Mouse (Mus musculus): Measurements from ENCODE around the gene Gm44790. TPM values are rescaled to one million over a fixed set of nuclear protein-coding genes. Genes with fewer than 3 reads are reported as not detected.
"Not testable (repeated sequence)": the region's sequence is repeated elsewhere in the genome, so short reads cannot be mapped to it uniquely, and the experiment has no call there.

Gene Gm44790
- polyA plus RNA-seq (2012; ENCODE audit: insufficient read depth, low replicate concordance): not detected in 2 replicates

- H3K9me3 ChIP-seq: no peaks in the 10 kb centered on the region
- TF ChIP-seq FLI1 (IDR thresholded peaks at IDR 0.05; ENCODE audit: low read length) (no peak), GATA1 (IDR thresholded peaks at IDR 0.05; ENCODE audit: borderline replicate concordance, low read length) (no peak)
- H3K4me1 ChIP-seq: no peaks in the 10 kb centered on the region
- H3K36me3 ChIP-seq (replicated peaks; ENCODE audit: low read length): peaks cover 87% of the 10 kb centered on the region
- H3K27me3 ChIP-seq (replicated peaks): no peaks in the 10 kb centered on the region
- no peak within 1 kb of the TSS for H3K4me3 ChIP-seq (replicated peaks)
These were observed at the start of gene Gm44790 for GRCm38 (mm10) chr6:86426358-86426757. Gene Gm44790 (plus strand): TSS chr6:86426658.

GRCm38 (mm10) chr6:86378341-86378740 is 48.1 kb upstream of the Gm44790 start:
- Histone ChIP-seq H3K9me3 (no peaks in the 10 kb centered on the region), H3K27me3 (replicated peaks) (no peaks in the 10 kb centered on the region), H3K4me3 (replicated peaks) (no peak overlapping the region), H3K4me1 (peaks cover 7% of the 10 kb centered on the region), H3K36me3 (replicated peaks; ENCODE audit: low read length) (peaks cover 58% of the 10 kb centered on the region)
- TF ChIP-seq FLI1 (IDR thresholded peaks at IDR 0.05; ENCODE audit: low read length): no peak
- no peak for TF ChIP-seq GATA1 (IDR thresholded peaks at IDR 0.05; ENCODE audit: borderline replicate concordance, low read length)

GRCm38 (mm10) chr6:86380112-86380511 is 46.3 kb upstream of the Gm44790 start:
- not testable (repeated sequence) for H3K4me3 ChIP-seq (replicated peaks); H3K9me3 ChIP-seq; H3K27me3 ChIP-seq (replicated peaks)
- Histone ChIP-seq H3K4me1 (peaks cover 15% of the 10 kb centered on the region), H3K36me3 (replicated peaks; ENCODE audit: low read length) (peaks cover 47% of the 10 kb centered on the region)

GRCm38 (mm10) chr6:86382551-86382950 is 43.9 kb upstream of the Gm44790 start:
- H3K9me3 ChIP-seq: no peaks in the 10 kb centered on the region
- TF ChIP-seq FLI1 (IDR thresholded peaks at IDR 0.05; ENCODE audit: low read length) (no peak), GATA1 (IDR thresholded peaks at IDR 0.05; ENCODE audit: borderline replicate concordance, low read length) (no peak)
- H3K4me3 ChIP-seq (replicated peaks): no peak overlapping the region
- H3K27me3 ChIP-seq (replicated peaks): no peaks in the 10 kb centered on the region
- H3K4me1 ChIP-seq: peaks cover 21% of the 10 kb centered on the region
- peaks cover 38% of the 10 kb centered on the region for H3K36me3 ChIP-seq (replicated peaks; ENCODE audit: low read length)

- Histone ChIP-seq H3K4me3 (replicated peaks) (no peak overlapping the region), H3K4me1 (peaks cover 21% of the 10 kb centered on the region), H3K27me3 (replicated peaks) (no peaks in the 10 kb centered on the region), H3K9me3 (no peaks in the 10 kb centered on the region), H3K36me3 (replicated peaks; ENCODE audit: low read length) (peaks cover 38% of the 10 kb centered on the region)
- TF ChIP-seq FLI1 (IDR thresholded peaks at IDR 0.05; ENCODE audit: low read length) (no peak), GATA1 (IDR thresholded peaks at IDR 0.05; ENCODE audit: borderline replicate concordance, low read length) (no peak)
These were observed 43.1 kb upstream of the Gm44790 start for GRCm38 (mm10) chr6:86383370-86383769.

- Histone ChIP-seq H3K4me3 (replicated peaks) (no peak overlapping the region), H3K27me3 (replicated peaks) (no peaks in the 10 kb centered on the region), H3K4me1 (peaks cover 21% of the 10 kb centered on the region), H3K36me3 (replicated peaks; ENCODE audit: low read length) (peaks cover 36% of the 10 kb centered on the region), H3K9me3 (no peaks in the 10 kb centered on the region)
- no peak for TF ChIP-seq GATA1 (IDR thresholded peaks at IDR 0.05; ENCODE audit: borderline replicate concordance, low read length)
- no peak for TF ChIP-seq FLI1 (IDR thresholded peaks at IDR 0.05; ENCODE audit: low read length)
These were observed 41.8 kb upstream of the Gm44790 start for GRCm38 (mm10) chr6:86384692-86385091.

- Histone ChIP-seq H3K4me3 (replicated peaks) (no peak overlapping the region), H3K27me3 (replicated peaks) (no peaks in the 10 kb centered on the region), H3K36me3 (replicated peaks; ENCODE audit: low read length) (peaks cover 41% of the 10 kb centered on the region), H3K4me1 (peaks cover 21% of the 10 kb centered on the region), H3K9me3 (no peaks in the 10 kb centered on the region)
- TF ChIP-seq FLI1 (IDR thresholded peaks at IDR 0.05; ENCODE audit: low read length) (no peak), GATA1 (IDR thresholded peaks at IDR 0.05; ENCODE audit: borderline replicate concordance, low read length) (no peak)
These were observed 40.9 kb upstream of the Gm44790 start for GRCm38 (mm10) chr6:86385362-86386104.

GRCm38 (mm10) chr6:86387313-86387712 is 39.1 kb upstream of the Gm44790 start:
- no peak overlapping the region for H3K4me3 ChIP-seq (replicated peaks)
- H3K4me1 ChIP-seq: peaks cover 21% of the 10 kb centered on the region
- H3K9me3 ChIP-seq: no peaks in the 10 kb centered on the region
- no peaks in the 10 kb centered on the region for H3K27me3 ChIP-seq (replicated peaks)
- peaks cover 59% of the 10 kb centered on the region for H3K36me3 ChIP-seq (replicated peaks; ENCODE audit: low read length)
- TF ChIP-seq FLI1 (IDR thresholded peaks at IDR 0.05; ENCODE audit: low read length) (no peak), GATA1 (IDR thresholded peaks at IDR 0.05; ENCODE audit: borderline replicate concordance, low read length) (no peak)

- Histone ChIP-seq H3K4me3 (replicated peaks) (no peak overlapping the region), H3K36me3 (replicated peaks; ENCODE audit: low read length) (peaks cover 65% of the 10 kb centered on the region), H3K4me1 (peaks cover 17% of the 10 kb centered on the region), H3K27me3 (replicated peaks) (no peaks in the 10 kb centered on the region), H3K9me3 (no peaks in the 10 kb centered on the region)
- no peak for TF ChIP-seq FLI1 (IDR thresholded peaks at IDR 0.05; ENCODE audit: low read length)
- no peak for TF ChIP-seq GATA1 (IDR thresholded peaks at IDR 0.05; ENCODE audit: borderline replicate concordance, low read length)
These were observed 38.0 kb upstream of the Gm44790 start for GRCm38 (mm10) chr6:86388461-86388860.

- Histone ChIP-seq H3K27me3 (replicated peaks) (no peaks in the 10 kb centered on the region), H3K9me3 (no peaks in the 10 kb centered on the region), H3K36me3 (replicated peaks; ENCODE audit: low read length) (peaks cover 71% of the 10 kb centered on the region), H3K4me1 (peaks cover 15% of the 10 kb centered on the region), H3K4me3 (replicated peaks) (no peak overlapping the region)
- TF ChIP-seq GATA1 (IDR thresholded peaks at IDR 0.05; ENCODE audit: borderline replicate concordance, low read length): no peak
- TF ChIP-seq FLI1 (IDR thresholded peaks at IDR 0.05; ENCODE audit: low read length): no peak
These were observed 35.1 kb upstream of the Gm44790 start for GRCm38 (mm10) chr6:86391326-86391725.

Measured in megakaryocyte, embryonic 14.5 days (primary cell).